Mouse (Mus musculus): ENCODE results near the gene Mapk8. TPM values are rescaled to one million over a fixed set of nuclear protein-coding genes. Genes with fewer than 3 reads are reported as not detected.

The Mapk8 gene
- polyA plus RNA-seq, 1 experiment from 2014 or later = 17.8 TPM

GRCm38 (mm10) chr14:33335733-33336132, 111.2 kb downstream of the Mapk8 start:
- H3K36me3 ChIP-seq = no peaks in the 10 kb centered on the region
- H3K9me3 ChIP-seq (replicated peaks) = no peaks in the 10 kb centered on the region

GRCm38 (mm10) chr14:33334402-33334801, 112.6 kb downstream of the Mapk8 start:
- H3K4me2 ChIP-seq = no peak overlapping the region
- WGBS = 67% methylated on average over 4 of the region's 4 CpGs
- H3K9me3 ChIP-seq (replicated peaks) = no peaks in the 10 kb centered on the region
- no peak overlapping the region for H3K9ac ChIP-seq
- no peaks in the 10 kb centered on the region for H3K27me3 ChIP-seq
- ATAC-seq (replicated peaks; ENCODE audit: low FRiP score) = no peak
- H3K36me3 ChIP-seq = no peaks in the 10 kb centered on the region
- H3K4me3 ChIP-seq (replicated peaks) = no peak overlapping the region
- no peak overlapping the region for H3K27ac ChIP-seq
- no peaks in the 10 kb centered on the region for H3K4me1 ChIP-seq

More at GRCm38 (mm10) chr14:33335733-33336132, 111.2 kb downstream of the Mapk8 start:
- H3K27me3 ChIP-seq = no peaks in the 10 kb centered on the region
- no peak overlapping the region for H3K27ac ChIP-seq
- WGBS = 72% methylated on average over 6 of the region's 6 CpGs
- no peak overlapping the region for H3K9ac ChIP-seq
- no peaks in the 10 kb centered on the region for H3K4me1 ChIP-seq
- ATAC-seq (replicated peaks; ENCODE audit: low FRiP score) = no peak
- no peak overlapping the region for H3K4me3 ChIP-seq (replicated peaks)
- no peak overlapping the region for H3K4me2 ChIP-seq

- Histone ChIP-seq H3K36me3 (no peaks in the 10 kb centered on the region), H3K27me3 (no peaks in the 10 kb centered on the region), H3K9ac (no peak overlapping the region), H3K4me1 (no peaks in the 10 kb centered on the region), H3K27ac (no peak overlapping the region), H3K4me2 (no peak overlapping the region), H3K9me3 (replicated peaks) (no peaks in the 10 kb centered on the region), H3K4me3 (replicated peaks) (no peak overlapping the region)
- no peak for ATAC-seq (replicated peaks; ENCODE audit: low FRiP score)
- WGBS = 76% methylated on average over 4 of the region's 4 CpGs
Observed at GRCm38 (mm10) chr14:33333833-33334232, 113.1 kb downstream of the Mapk8 start.

- H3K9ac ChIP-seq = no peak overlapping the region
- no peak for ATAC-seq (replicated peaks; ENCODE audit: low FRiP score)
Observed at GRCm38 (mm10) chr14:33331627-33332026, 115.3 kb downstream of the Mapk8 start.

GRCm38 (mm10) chr14:33330986-33331385, 116.0 kb downstream of the Mapk8 start:
- Histone ChIP-seq H3K4me2 (no peak overlapping the region), H3K4me3 (replicated peaks) (no peak overlapping the region), H3K9ac (no peak overlapping the region), H3K4me1 (0 out of 2 replicates have a peak, but pooled peaks cover 3% of the 10 kb centered on the region), H3K27me3 (no peaks in the 10 kb centered on the region), H3K9me3 (replicated peaks) (no peaks in the 10 kb centered on the region), H3K27ac (no peak overlapping the region), H3K36me3 (no peaks in the 10 kb centered on the region)
- ATAC-seq (replicated peaks; ENCODE audit: low FRiP score) = no peak
- WGBS = 67% methylated on average over 4 of the region's 4 CpGs

More at GRCm38 (mm10) chr14:33331627-33332026, 115.3 kb downstream of the Mapk8 start:
- H3K4me2 ChIP-seq = no peak overlapping the region
- no peak overlapping the region for H3K27ac ChIP-seq
- 63% methylated on average over 4 of the region's 4 CpGs for whole genome bisulfite sequencing
- H3K36me3 ChIP-seq = no peaks in the 10 kb centered on the region
- H3K9me3 ChIP-seq (replicated peaks) = no peaks in the 10 kb centered on the region
- H3K4me3 ChIP-seq (replicated peaks) = no peak overlapping the region
- H3K27me3 ChIP-seq = no peaks in the 10 kb centered on the region
- H3K4me1 ChIP-seq = 0 out of 2 replicates have a peak, but pooled peaks cover 3% of the 10 kb centered on the region

GRCm38 (mm10) chr14:33329297-33329805, 117.6 kb downstream of the Mapk8 start:
- Histone ChIP-seq H3K27me3 (no peaks in the 10 kb centered on the region), H3K4me1 (0 out of 2 replicates have a peak, but pooled peaks cover 3% of the 10 kb centered on the region), H3K9me3 (replicated peaks) (no peaks in the 10 kb centered on the region), H3K4me2 (no peak overlapping the region), H3K9ac (no peak overlapping the region), H3K27ac (no peak overlapping the region), H3K36me3 (no peaks in the 10 kb centered on the region), H3K4me3 (replicated peaks) (no peak overlapping the region)
- no peak for ATAC-seq (replicated peaks; ENCODE audit: low FRiP score)
- WGBS = 87% methylated on average over 5 of the region's 5 CpGs

- Histone ChIP-seq H3K27me3 (no peaks in the 10 kb centered on the region), H3K9ac (no peak overlapping the region), H3K4me2 (no peak overlapping the region), H3K4me1 (0 out of 2 replicates have a peak, but pooled peaks cover 3% of the 10 kb centered on the region), H3K27ac (no peak overlapping the region), H3K9me3 (replicated peaks) (no peaks in the 10 kb centered on the region), H3K36me3 (no peaks in the 10 kb centered on the region), H3K4me3 (replicated peaks) (no peak overlapping the region)
- no peak for ATAC-seq (replicated peaks; ENCODE audit: low FRiP score)
- WGBS = 56% methylated on average over 5 of the region's 5 CpGs
Observed at GRCm38 (mm10) chr14:33328369-33328768, 118.6 kb downstream of the Mapk8 start.

Other genes with a start within 250 kb of the Mapk8 start
- gene Arhgap22, start 233.1 kb downstream of the Mapk8 start, polyA plus RNA-seq (2015; fragmentation: Nextera tagmentation; extraction: Ambion mirVana) = 3.5 and 4.1 TPM in 2 replicates
- 0.05 TPM in 1 of 2 replicates, not detected in the other for gene Frmpd2, start 24.5 kb upstream of the Mapk8 start, polyA plus RNA-seq (2015; fragmentation: Nextera tagmentation; extraction: Ambion mirVana)
- gene Ptpn20, start 142.0 kb upstream of the Mapk8 start, polyA plus RNA-seq (2015; fragmentation: Nextera tagmentation; extraction: Ambion mirVana) = not detected in 2 replicates

All from kidney, embryonic 15.5 days (tissue).